Mouse (Mus musculus) kidney, adult 8-10 months (tissue): Measurements from ENCODE around the gene Lyl1.
A peak's percentile ranks its signal among the peaks of the same experiment; 100 is the strongest.
"Not testable (repeated sequence)": the region's sequence is repeated elsewhere in the genome, so short reads cannot be mapped to it uniquely, and the experiment has no call there.

Source experiments
- DNase-seq, 2 experiments: peaks; one replicate each; pipeline ENCODE4 v3.0.0; 2022

The Lyl1 gene

GRCm38 (mm10) chr8:84668731-84669485 lies 32.3 kb upstream of the Lyl1 start:
- peak in 1 of 2 experiments; percentile 48 for DNase-seq

GRCm38 (mm10) chr8:84670295-84671006 lies 30.8 kb upstream of the Lyl1 start:
- not testable (repeated sequence) for DNase-seq

GRCm38 (mm10) chr8:84677305-84677704 lies 24.0 kb upstream of the Lyl1 start:
- DNase-seq, result no peak

- no peak for DNase-seq
Observed at GRCm38 (mm10) chr8:84681476-84681875, 19.8 kb upstream of the Lyl1 start.

- DNase-seq, result no peak
Observed at GRCm38 (mm10) chr8:84682257-84682656, 19.0 kb upstream of the Lyl1 start.

- DNase-seq, result no peak
Observed at GRCm38 (mm10) chr8:84684537-84684936, 16.7 kb upstream of the Lyl1 start.

- DNase-seq, result peak in 1 of 2 experiments; percentile 65
Observed at GRCm38 (mm10) chr8:84686191-84687002, 14.9 kb upstream of the Lyl1 start, which contains the start of gene Trmt1. Gene Trmt1, plus strand, starts transcription at chr8:84686307.

- no peak for DNase-seq
Observed at GRCm38 (mm10) chr8:84687003-84687704, 14.1 kb upstream of the Lyl1 start.

- peak; percentile 84 to 89 for DNase-seq
Observed at GRCm38 (mm10) chr8:84687705-84688100, 13.6 kb upstream of the Lyl1 start, which contains the start of gene Nacc1. Gene Nacc1, minus strand, starts transcription at chr8:84687862.

GRCm38 (mm10) chr8:84689091-84689915 lies 12.0 kb upstream of the Lyl1 start:
- peak; percentile 91 to 95 for DNase-seq

GRCm38 (mm10) chr8:84693332-84693731 lies 7.9 kb upstream of the Lyl1 start:
- no peak for DNase-seq

GRCm38 (mm10) chr8:84695140-84695539 lies 6.1 kb upstream of the Lyl1 start:
- no peak for DNase-seq

GRCm38 (mm10) chr8:84697166-84698130 lies 3.8 kb upstream of the Lyl1 start:
- DNase-seq, result no peak

GRCm38 (mm10) chr8:84698288-84698687 lies 3.0 kb upstream of the Lyl1 start:
- DNase-seq, result no peak

- DNase-seq, result peak; percentile 69 to 85
Observed at GRCm38 (mm10) chr8:84698929-84699401, 2.3 kb upstream of the Lyl1 start.

GRCm38 (mm10) chr8:84699861-84700322 lies 1.4 kb upstream of the Lyl1 start:
- peak; percentile 76 to 84 for DNase-seq

- no peak for DNase-seq
Observed at GRCm38 (mm10) chr8:84700526-84700925, 731 bp upstream of the Lyl1 start.

GRCm38 (mm10) chr8:84702561-84702960 lies 1.3 kb downstream of the Lyl1 start:
- DNase-seq, result no peak

GRCm38 (mm10) chr8:84702963-84703465 lies 1.8 kb downstream of the Lyl1 start:
- DNase-seq, result no peak
